Mouse (Mus musculus) olfactory bulb, adult 2 months (tissue): ENCODE results near the gene Spdye4c. TPM values are rescaled to one million over a fixed set of nuclear protein-coding genes. Genes with fewer than 3 reads are reported as not detected.

ENCODE experiments used
- H3K27ac ChIP-seq: fragments of 200-500 bp; 2 replicates; pipeline ENCODE4 v1.5.1; 2012; ENCODE audit warnings: low read depth, low read length; ENCODE audit not compliant: insufficient read depth
- H3K4me1 ChIP-seq: fragments of 200-500 bp; 2 replicates; pipeline ENCODE4 v1.6.1; 2012; ENCODE audit warnings: low read length; ENCODE audit not compliant: control insufficient read depth, insufficient read depth
- H3K4me3 ChIP-seq: fragments of 200-500 bp; 2 replicates; pipeline ENCODE4 v1.5.1; 2012; ENCODE audit warnings: mild to moderate bottlenecking, low read depth, low read length, moderate library complexity; ENCODE audit not compliant: insufficient read depth
- CTCF ChIP-seq: fragments of 200-500 bp; IDR thresholded peaks from 2 replicates; pipeline ENCODE4 v1.5.1; 2012; ENCODE audit warnings: low read depth, mild to moderate bottlenecking, low read length, moderate library complexity; ENCODE audit not compliant: insufficient read depth
- POLR2A ChIP-seq: fragments of 200-500 bp; IDR thresholded peaks from 2 replicates; pipeline ENCODE4 v1.6.1; 2012; ENCODE audit warnings: mild to moderate bottlenecking, low read depth, low read length, moderate library complexity; ENCODE audit not compliant: insufficient read depth
- WGBS: fragments of 180-500 bp; shearing (Covaris S2); methylation state at CpG from one replicate; pipeline ENCODE4 v1.1.7; 2018; 5-methylcytosine and 5-hydroxymethylcytosine counted together
- polyA plus RNA-seq: library from polyadenylated mRNA; stranded (reverse); fragments of >200 nt; gene quantifications from 2 replicates; pipeline ENCODE4 v1.2.4, GENCODE M21; 2012; ENCODE audit warnings: low replicate concordance; ENCODE audit not compliant: missing spikeins, insufficient read depth, insufficient read length

The Spdye4c gene
- polyA plus RNA-seq, 1 experiment, result not detected

GRCm38 (mm10) chr2:128620578-128620977 lies 29.6 kb downstream of the Spdye4c start:
- H3K27ac ChIP-seq, result no peak overlapping the region
- 92% methylated on average over 1 of the region's 1 CpGs for WGBS
- H3K4me3 ChIP-seq, result no peak overlapping the region
- H3K4me1 ChIP-seq, result no peaks in the 10 kb centered on the region
- TF ChIP-seq CTCF (no peak), POLR2A (no peak)

Other genes with a start within 250 kb of the Spdye4c start
- 302 TPM in 1 of 2 replicates, not detected in the other for gene Anapc1, start 96.2 kb downstream of the Spdye4c start, polyA plus RNA-seq
- not detected in 2 replicates for gene Mertk, start 107.7 kb downstream of the Spdye4c start, polyA plus RNA-seq
- not detected in 2 replicates for gene Tmem87b, start 226.9 kb downstream of the Spdye4c start, polyA plus RNA-seq